Mouse (Mus musculus): Measurements from ENCODE around the gene Bin2.
"Not testable (repeated sequence)": the region's sequence is repeated elsewhere in the genome, so short reads cannot be mapped to it uniquely, and the experiment has no call there.

The Bin2 gene

GRCm38 (mm10) chr15:100650111-100650510 lies 19.2 kb downstream of the Bin2 start:
- no peak for DNase-seq (ENCODE audit: low read depth)

GRCm38 (mm10) chr15:100646161-100646560 lies 23.2 kb downstream of the Bin2 start:
- DNase-seq (ENCODE audit: low read depth) = no peak

GRCm38 (mm10) chr15:100642451-100642850 lies 26.9 kb downstream of the Bin2 start:
- DNase-seq (ENCODE audit: low read depth) = no peak

- DNase-seq (ENCODE audit: low read depth) = no peak
These were observed 28.0 kb downstream of the Bin2 start for GRCm38 (mm10) chr15:100641226-100641810.

GRCm38 (mm10) chr15:100639972-100640750 lies 29.2 kb downstream of the Bin2 start:
- no peak for DNase-seq (ENCODE audit: low read depth)

- DNase-seq (ENCODE audit: low read depth) = no peak
These were observed 31.7 kb downstream of the Bin2 start for GRCm38 (mm10) chr15:100637661-100638060.

- no peak for DNase-seq (ENCODE audit: low read depth)
These were observed 32.5 kb downstream of the Bin2 start, which contains the start of gene Smagp for GRCm38 (mm10) chr15:100636700-100637501. Smagp (minus strand) TSS chr15:100636940.

- no peak for DNase-seq (ENCODE audit: low read depth)
These were observed 33.3 kb downstream of the Bin2 start for GRCm38 (mm10) chr15:100635851-100636645.

GRCm38 (mm10) chr15:100635239-100635638 lies 34.1 kb downstream of the Bin2 start:
- DNase-seq (ENCODE audit: low read depth) = no peak

- no peak for DNase-seq (ENCODE audit: low read depth)
These were observed 36.0 kb downstream of the Bin2 start for GRCm38 (mm10) chr15:100633341-100633740.

- DNase-seq (ENCODE audit: low read depth) = no peak
These were observed 37.0 kb downstream of the Bin2 start for GRCm38 (mm10) chr15:100632323-100632722.

GRCm38 (mm10) chr15:100631454-100632170 lies 37.7 kb downstream of the Bin2 start:
- DNase-seq (ENCODE audit: low read depth) = no peak

GRCm38 (mm10) chr15:100630126-100630525 lies 39.2 kb downstream of the Bin2 start:
- no peak for DNase-seq (ENCODE audit: low read depth)

GRCm38 (mm10) chr15:100628797-100629196 lies 40.6 kb downstream of the Bin2 start:
- DNase-seq (ENCODE audit: low read depth) = no peak

GRCm38 (mm10) chr15:100627774-100628370 lies 41.5 kb downstream of the Bin2 start:
- DNase-seq (ENCODE audit: low read depth) = no peak

- DNase-seq (ENCODE audit: low read depth) = no peak
These were observed 42.1 kb downstream of the Bin2 start for GRCm38 (mm10) chr15:100627287-100627686.

- no peak for DNase-seq (ENCODE audit: low read depth)
These were observed 44.9 kb downstream of the Bin2 start for GRCm38 (mm10) chr15:100624435-100624834.

GRCm38 (mm10) chr15:100623754-100624153 lies 45.6 kb downstream of the Bin2 start:
- no peak for DNase-seq (ENCODE audit: low read depth)

- no peak for DNase-seq (ENCODE audit: low read depth)
These were observed 47.2 kb downstream of the Bin2 start for GRCm38 (mm10) chr15:100622164-100622563.

GRCm38 (mm10) chr15:100621671-100622070 lies 47.7 kb downstream of the Bin2 start:
- not testable (repeated sequence) for DNase-seq (ENCODE audit: low read depth)

GRCm38 (mm10) chr15:100619200-100619599 lies 50.2 kb downstream of the Bin2 start:
- DNase-seq (ENCODE audit: low read depth) = no peak
